Mouse (Mus musculus): ENCODE data around the gene Clic3.

GRCm38 (mm10) chr2:25430395-25431233 is 26.0 kb upstream of the Clic3 start:
- TF ChIP-seq FLI1 (IDR thresholded peaks at IDR 0.05; ENCODE audit: low read length) (no peak), GATA1 (IDR thresholded peaks at IDR 0.05; ENCODE audit: borderline replicate concordance, low read length) (no peak)
